Mouse (Mus musculus) Patski (cell line): ENCODE data around the gene Tollip. TPM values are rescaled to one million over a fixed set of nuclear protein-coding genes. Genes with fewer than 3 reads are reported as not detected.
"Not testable (repeated sequence)": the region's sequence is repeated elsewhere in the genome, so short reads cannot be mapped to it uniquely, and the experiment has no call there.

ENCODE experiments used
- ATAC-seq: fragments of 100-300 bp; one replicate; pipeline ENCODE4 v1.8.0; 2021
- CTCF ChIA-PET: fragments of 350-600 bp; sonication (Branson Sonifier 250); formaldehyde crosslinking; loops from one replicate; lab custom pipeline; 2022; ENCODE audit warnings: inconsistent platforms; lab: Charles Lee
- POLR2A ChIA-PET: fragments of 350-600 bp; sonication (Branson Sonifier 250); formaldehyde crosslinking; loops from one replicate; lab custom pipeline; 2022; ENCODE audit warnings: antibody characterized with exemption, inconsistent platforms; lab: Charles Lee
- DNase-seq: peaks from one replicate; pipeline ENCODE4 v3.0.0-alpha.2; 2011; ENCODE audit warnings: low read depth, low spot score
- H3K27me3 ChIP-seq: fragments of 371-371 bp; one replicate; pipeline ENCODE4 v1.5.1; 2021
- CTCF ChIP-seq: fragments of 100-300 bp; IDR thresholded peaks from one replicate; pipeline ENCODE4 v1.5.1; 2021
- in situ Hi-C: fragments of 300-500 bp; cut with MboI; formaldehyde crosslinking; loops from 3 replicates; pipeline ENCODE4 v1.11.1; 2018; ENCODE audit warnings: low pct_unique_long_range_greater_than_20kb, mixed read lengths
- polyA plus RNA-seq: library from polyadenylated mRNA; unstranded; gene quantifications from one replicate; pipeline ENCODE4 v1.2.3, GENCODE M21; 2021

The Tollip gene
- polyA plus RNA-seq, 1 experiment from 2014 or later = 48.0 TPM

DNA sequence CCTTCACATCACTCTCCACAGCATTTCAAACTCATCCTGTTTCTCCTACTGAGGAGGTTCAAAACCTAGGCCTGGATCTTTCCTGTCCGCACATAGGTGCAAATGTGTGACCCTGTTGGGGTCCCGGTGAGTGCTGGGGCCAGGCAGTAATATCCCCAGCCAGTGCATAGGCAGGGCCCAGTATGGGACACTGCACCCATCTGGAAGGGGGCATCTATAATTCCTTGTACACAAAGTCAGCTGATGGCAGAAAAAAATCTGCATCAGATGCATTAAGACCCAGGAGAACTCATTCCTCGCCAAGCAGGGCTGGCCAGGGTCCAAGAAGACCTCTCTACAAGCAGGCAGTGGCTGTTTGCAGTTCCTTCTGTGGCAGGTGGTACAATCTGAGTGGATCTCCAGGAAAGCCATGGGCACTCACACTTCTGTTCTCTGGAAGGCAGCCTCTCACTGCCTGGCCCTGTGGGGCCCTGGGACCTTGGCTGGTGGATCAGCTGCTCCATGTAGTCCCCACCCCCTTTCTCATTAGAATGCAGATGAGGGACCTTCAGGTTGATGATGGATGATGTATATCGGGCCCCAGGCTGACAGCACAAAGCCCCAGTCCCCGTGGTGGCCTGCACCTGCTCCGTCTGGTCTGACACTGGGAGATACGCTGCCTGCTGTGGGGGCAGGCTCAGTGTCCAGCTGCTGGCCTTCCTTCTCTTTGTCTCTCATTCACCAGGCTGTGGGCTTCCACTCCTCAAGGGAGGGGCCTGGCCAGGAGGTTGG, 16.0 kb upstream of the Tollip start:
- ChIA-PET CTCF (no interaction called here), POLR2A (no interaction called here)
- DNase-seq (no peak), ATAC-seq (no peak)
- in situ Hi-C loops = no loop called here
- H3K27me3 ChIP-seq = peaks cover 24% of the 10 kb centered on the region
- no peak for TF ChIP-seq CTCF

DNA sequence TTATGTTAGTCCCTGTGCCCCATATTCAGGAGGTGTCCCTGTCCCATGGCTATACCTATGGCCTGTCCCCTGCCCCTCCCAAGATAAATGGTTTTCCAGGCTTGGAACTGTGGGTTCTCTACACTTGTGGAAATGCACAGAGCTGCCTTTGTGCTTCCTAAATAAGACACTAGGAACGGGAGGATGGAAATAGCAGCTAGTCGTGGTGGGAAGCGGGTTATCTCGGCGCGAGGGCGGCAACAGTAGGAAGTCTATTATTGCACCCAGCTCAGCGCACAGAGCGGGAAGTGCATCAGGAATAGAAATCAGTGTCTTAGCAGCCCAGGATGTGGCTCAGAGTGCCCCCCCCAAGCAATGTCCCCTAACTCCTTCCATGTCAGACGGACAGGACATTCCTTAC, 10.3 kb upstream of the Tollip start:
- ChIA-PET CTCF (interaction anchor here (1.5 kb wide), 1 partner anchor 173 kb away, joined by 4 read pairs; no protein-coding TSS in a partner anchor), POLR2A (no interaction called here)
- no peaks in the 10 kb centered on the region for H3K27me3 ChIP-seq
- in situ Hi-C loops = no loop called here
- no peak for TF ChIP-seq CTCF
- ATAC-seq (no peak), DNase-seq (no peak)

DNA sequence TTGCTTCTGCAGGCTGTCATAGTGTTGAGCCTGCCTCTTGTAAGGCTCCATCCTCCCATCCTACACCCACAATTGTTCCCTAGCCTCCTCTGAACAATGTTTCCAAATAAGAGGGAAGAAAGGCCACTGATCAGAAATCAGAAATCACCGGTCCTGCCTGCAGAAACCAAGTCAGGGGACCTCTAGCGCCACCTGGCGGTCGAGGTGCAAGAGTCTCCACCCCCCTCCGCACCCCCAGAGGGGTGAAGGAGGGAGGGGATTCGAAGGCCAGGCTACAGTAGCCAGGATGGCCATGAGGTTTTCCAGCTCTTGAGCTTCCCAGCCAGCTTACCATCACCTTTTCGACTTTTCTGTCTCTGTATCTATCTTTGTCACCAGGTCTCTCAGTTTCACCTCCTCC, 6.6 kb upstream of the Tollip start:
- TF ChIP-seq CTCF = peak; percentile 93
- H3K27me3 ChIP-seq = peaks cover 14% of the 10 kb centered on the region
- in situ Hi-C loops = loop anchor here (25.0 kb wide), 1 partner anchor 163 kb away; no protein-coding TSS in a partner anchor
- DNase-seq = no peak
- ChIA-PET CTCF (interaction anchor here (1.1 to 5.7 kb wide), 3 partner anchors 12 to 170 kb away, joined by 3 to 49 read pairs (median 3); no protein-coding TSS in a partner anchor), POLR2A (no interaction called here)
- ATAC-seq = no peak

GRCm38 (mm10) chr7:141924121-141924520, 5.8 kb upstream of the Tollip start:
- ATAC-seq, POLR2A ChIA-PET, DNase-seq: not testable (repeated sequence)
- CTCF ChIA-PET = interaction anchor here (1.1 to 5.7 kb wide), 4 partner anchors 11 to 169 kb away, joined by 3 to 49 read pairs (median 3); no protein-coding TSS in a partner anchor
- H3K27me3 ChIP-seq = peaks cover 14% of the 10 kb centered on the region
- in situ Hi-C loops = loop anchor here (25.0 kb wide), 1 partner anchor 162 kb away; no protein-coding TSS in a partner anchor

DNA sequence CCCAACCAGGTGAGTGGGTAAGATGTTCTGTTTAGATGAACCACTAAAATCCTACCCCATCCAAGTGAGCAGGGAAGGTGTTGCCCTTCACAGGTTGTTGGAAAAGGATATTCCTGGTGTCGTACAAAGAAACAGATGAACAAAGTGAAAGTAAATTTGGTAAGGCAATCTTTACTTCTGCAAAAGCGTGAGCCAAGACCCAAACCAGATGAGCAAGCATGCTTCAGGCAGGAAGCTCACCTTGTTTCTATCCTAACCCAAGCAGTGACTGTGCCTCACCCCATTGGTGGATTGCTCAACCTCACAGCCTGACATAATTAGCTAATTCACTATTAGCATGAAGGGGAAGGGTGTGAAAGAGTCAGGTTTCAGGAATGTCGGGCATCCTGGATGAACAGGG, 7.0 kb downstream of the Tollip start:
- CTCF ChIA-PET = no interaction called here
- no peak for TF ChIP-seq CTCF
- in situ Hi-C loops = loop anchor here (25.0 kb wide), 1 partner anchor 149 kb away; no protein-coding TSS in a partner anchor
- ATAC-seq (no peak), DNase-seq (no peak)
- H3K27me3 ChIP-seq = peaks cover 11% of the 10 kb centered on the region
- POLR2A ChIA-PET = no interaction called here

- POLR2A ChIA-PET = no interaction called here
- in situ Hi-C loops = loop anchor here (25.0 kb wide), 1 partner anchor 146 kb away; no protein-coding TSS in a partner anchor
Observed at GRCm38 (mm10) chr7:141908591-141908990, 9.7 kb downstream of the Tollip start.

DNA sequence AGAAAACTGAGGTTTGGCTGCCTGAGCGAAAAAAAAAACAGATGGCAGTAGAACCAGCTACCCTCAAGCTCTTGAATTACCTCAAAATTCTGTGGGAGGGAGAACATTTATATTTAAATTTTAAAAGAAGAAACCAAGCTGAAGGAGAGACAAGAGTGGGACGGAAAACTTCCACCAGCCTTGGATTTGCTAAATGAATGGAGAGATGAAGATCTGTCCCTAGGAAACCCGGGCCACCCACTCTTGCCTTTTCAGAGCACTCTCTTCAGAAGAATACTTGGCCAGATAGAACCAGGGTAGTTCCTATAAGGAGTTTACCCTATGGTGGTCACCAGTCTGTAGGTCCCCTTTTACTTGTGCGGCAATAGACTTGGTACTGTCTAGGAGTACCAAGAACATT, 15.5 kb downstream of the Tollip start:
- ChIA-PET CTCF (interaction anchor here (1.0 to 1.7 kb wide), 2 partner anchors 12 to 147 kb away, joined by 4 to 6 read pairs; no protein-coding TSS in a partner anchor), POLR2A (interaction anchor here (0.7 kb wide), 1 partner anchor 709 kb away, joined by 3 read pairs; the partner anchor contains the start of gene Hras)
- ATAC-seq (no peak), DNase-seq (no peak)
- TF ChIP-seq CTCF = no peak
- in situ Hi-C loops = loop anchor here (25.0 kb wide), 1 partner anchor 140 kb away; no protein-coding TSS in a partner anchor
- H3K27me3 ChIP-seq = peaks cover 10% of the 10 kb centered on the region

More at GRCm38 (mm10) chr7:141908591-141908990, 9.7 kb downstream of the Tollip start:
- peaks cover 14% of the 10 kb centered on the region for H3K27me3 ChIP-seq
- DNase-seq = no peak
- CTCF ChIA-PET = no interaction called here
- no peak for ATAC-seq
- no peak for TF ChIP-seq CTCF

DNA sequence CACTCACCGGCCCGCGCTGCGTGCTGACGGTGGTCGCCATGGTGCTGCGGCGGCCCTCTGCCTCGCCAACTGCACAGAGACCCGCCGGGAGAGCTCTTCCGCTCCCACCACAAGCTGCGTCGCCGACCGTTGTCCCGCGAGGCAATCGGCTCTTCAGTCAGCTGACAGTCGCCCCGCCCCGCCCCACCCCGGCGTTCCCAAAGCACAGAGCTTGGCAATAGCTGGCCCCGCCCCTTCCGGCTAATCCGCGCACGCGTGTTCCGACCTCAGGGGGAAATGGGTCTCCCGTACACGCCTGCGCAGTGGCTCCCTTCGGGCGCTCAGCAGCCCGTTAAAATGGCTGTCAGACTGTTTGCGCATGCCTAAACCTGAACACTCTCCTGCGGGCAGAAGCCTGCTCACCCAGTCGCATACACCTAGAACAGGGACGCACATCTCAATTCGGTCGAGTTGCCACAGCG, 16.0 kb downstream of the Tollip start:
- H3K27me3 ChIP-seq = peaks cover 10% of the 10 kb centered on the region
- in situ Hi-C loops = loop anchor here (25.0 kb wide), 1 partner anchor 140 kb away; no protein-coding TSS in a partner anchor
- ChIA-PET CTCF (interaction anchor here (1.0 to 1.7 kb wide), 2 partner anchors 12 to 147 kb away, joined by 4 to 6 read pairs; no protein-coding TSS in a partner anchor), POLR2A (interaction anchor here (0.7 kb wide), 1 partner anchor 709 kb away, joined by 3 read pairs; the partner anchor contains the start of gene Hras)
- no peak for TF ChIP-seq CTCF
- peak; percentile 91 for ATAC-seq
- peak; percentile 92 for DNase-seq

- peaks cover 10% of the 10 kb centered on the region for H3K27me3 ChIP-seq
- in situ Hi-C loops = loop anchor here (25.0 kb wide), 1 partner anchor 140 kb away; no protein-coding TSS in a partner anchor
- ATAC-seq (no peak), DNase-seq (no peak)
- TF ChIP-seq CTCF = no peak
- ChIA-PET CTCF (interaction anchor here (1.0 to 1.7 kb wide), 2 partner anchors 11 to 146 kb away, joined by 4 to 6 read pairs; no protein-coding TSS in a partner anchor), POLR2A (no interaction called here)
Observed at GRCm38 (mm10) chr7:141901825-141902224, 16.5 kb downstream of the Tollip start.

DNA sequence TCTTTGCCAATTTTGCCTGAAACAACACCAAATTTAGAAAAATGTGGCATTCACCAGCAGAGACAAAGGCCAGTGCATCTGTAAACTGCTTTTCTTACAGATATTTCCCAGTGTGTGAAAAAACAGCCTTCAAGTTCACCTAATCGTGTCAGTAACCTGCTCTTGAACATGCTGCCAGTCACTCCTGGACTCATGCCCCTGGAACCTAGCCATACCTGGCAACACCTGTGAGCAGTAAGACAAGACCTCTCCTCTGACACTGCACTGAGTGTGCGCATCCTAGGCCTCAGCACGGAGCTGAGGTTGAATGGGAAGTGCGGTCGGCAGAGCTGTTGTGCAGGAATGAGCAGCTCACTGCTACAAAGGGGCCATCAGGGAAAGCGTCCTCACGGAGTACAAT, 26.2 kb downstream of the Tollip start:
- ATAC-seq = no peak
- in situ Hi-C loops = no loop called here
- TF ChIP-seq CTCF = no peak
- no peak for DNase-seq
- ChIA-PET POLR2A (no interaction called here), CTCF (interaction anchor here (1.8 kb wide), 1 partner anchor 137 kb away, joined by 5 read pairs; no protein-coding TSS in a partner anchor)
- no peaks in the 10 kb centered on the region for H3K27me3 ChIP-seq
